Mouse (Mus musculus) bone marrow macrophage, adult 2 months (primary cell): ENCODE measurements around the gene Cldn5. TPM values are rescaled to one million over a fixed set of nuclear protein-coding genes. Genes with fewer than 3 reads are reported as not detected.

Experiments
- H3K27ac ChIP-seq: 2 replicates; pipeline ENCODE4 v1.5.1; 2012; ENCODE audit warnings: low read depth, low read length; ENCODE audit not compliant: insufficient read depth
- H3K4me1 ChIP-seq: 2 replicates; pipeline ENCODE4 v1.6.1; 2012; ENCODE audit warnings: low read length; ENCODE audit not compliant: control insufficient read depth, insufficient read depth
- H3K4me3 ChIP-seq: 2 replicates; pipeline ENCODE4 v1.5.1; 2012; ENCODE audit warnings: mild to moderate bottlenecking, low read length, moderate library complexity; ENCODE audit not compliant: insufficient read depth
- CTCF ChIP-seq: IDR thresholded peaks from 2 replicates; pipeline ENCODE4 v1.5.1; 2012; ENCODE audit warnings: low read depth, mild to moderate bottlenecking, low read length, moderate library complexity
- POLR2A ChIP-seq: IDR thresholded peaks from 2 replicates; pipeline ENCODE4 v1.6.1; 2012; ENCODE audit warnings: mild to moderate bottlenecking, low read depth, low read length, borderline replicate concordance
- polyA plus RNA-seq: library from polyadenylated mRNA; stranded (reverse); fragments of >200 nt; gene quantifications from 2 replicates; pipeline ENCODE4 v1.2.4, GENCODE M21; 2012; ENCODE audit not compliant: missing spikeins, insufficient read depth, insufficient read length

The Cldn5 gene
- polyA plus RNA-seq, 1 experiment, result not detected

GRCm38 (mm10) chr16:18751885-18752499 is 24.7 kb upstream of the Cldn5 start:
- Histone ChIP-seq H3K27ac (no peak overlapping the region), H3K4me1 (no peaks in the 10 kb centered on the region), H3K4me3 (no peak overlapping the region)
- TF ChIP-seq CTCF (no peak), POLR2A (no peak)

DNA sequence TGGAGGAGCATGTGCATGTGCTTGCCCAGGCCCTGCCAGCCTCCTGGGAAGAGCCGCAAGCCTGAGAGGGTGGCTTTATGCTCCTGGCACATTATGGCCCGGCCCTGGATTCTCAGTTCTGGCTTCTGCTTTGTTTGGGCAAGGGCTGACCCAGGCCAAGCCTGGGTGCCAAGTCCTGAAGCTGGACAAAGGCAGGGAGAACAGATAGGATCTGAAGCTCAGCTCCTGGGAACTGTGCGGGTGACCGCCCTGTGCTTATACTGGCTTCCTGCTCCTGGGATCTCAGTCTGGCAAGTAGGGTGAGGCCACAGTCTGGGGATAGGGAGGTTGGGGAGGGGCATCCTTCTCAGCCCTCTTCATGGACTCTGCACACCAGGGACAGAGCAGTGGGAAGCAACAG is 14.9 kb upstream of the Cldn5 start:
- TF ChIP-seq CTCF, result no peak
- TF ChIP-seq POLR2A, result no peak
- Histone ChIP-seq H3K4me3 (no peak overlapping the region), H3K27ac (no peak overlapping the region), H3K4me1 (no peaks in the 10 kb centered on the region)

DNA sequence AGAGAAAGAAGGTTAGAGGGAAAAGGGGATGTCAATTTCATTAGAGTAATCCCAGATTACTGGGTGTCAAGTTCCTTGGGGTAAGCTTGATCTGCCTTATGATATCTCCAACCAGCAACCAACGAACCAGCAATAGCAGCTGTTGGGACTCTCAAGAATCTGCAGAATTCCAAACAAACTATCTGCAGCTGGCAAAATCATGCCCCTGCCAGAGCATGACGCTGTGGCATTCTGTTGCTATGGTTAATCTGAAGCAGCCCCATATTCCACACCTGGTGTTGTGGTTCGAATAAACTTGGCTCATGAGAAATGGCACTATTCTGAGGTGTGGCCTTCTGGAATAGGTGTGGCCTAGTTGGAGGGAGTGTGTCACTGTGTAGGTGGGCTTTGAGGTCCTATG is 13.7 kb upstream of the Cldn5 start:
- TF ChIP-seq POLR2A, result no peak
- TF ChIP-seq CTCF, result no peak
- Histone ChIP-seq H3K4me3 (no peak overlapping the region), H3K4me1 (no peaks in the 10 kb centered on the region)

GRCm38 (mm10) chr16:18766390-18766789 is 10.3 kb upstream of the Cldn5 start:
- no peak for TF ChIP-seq CTCF
- no peak for TF ChIP-seq POLR2A
- Histone ChIP-seq H3K4me1 (no peaks in the 10 kb centered on the region), H3K4me3 (no peak overlapping the region), H3K27ac (no peak overlapping the region)

More for the DNA sequence above, 13.7 kb upstream of the Cldn5 start:
- no peak overlapping the region for H3K27ac ChIP-seq

DNA sequence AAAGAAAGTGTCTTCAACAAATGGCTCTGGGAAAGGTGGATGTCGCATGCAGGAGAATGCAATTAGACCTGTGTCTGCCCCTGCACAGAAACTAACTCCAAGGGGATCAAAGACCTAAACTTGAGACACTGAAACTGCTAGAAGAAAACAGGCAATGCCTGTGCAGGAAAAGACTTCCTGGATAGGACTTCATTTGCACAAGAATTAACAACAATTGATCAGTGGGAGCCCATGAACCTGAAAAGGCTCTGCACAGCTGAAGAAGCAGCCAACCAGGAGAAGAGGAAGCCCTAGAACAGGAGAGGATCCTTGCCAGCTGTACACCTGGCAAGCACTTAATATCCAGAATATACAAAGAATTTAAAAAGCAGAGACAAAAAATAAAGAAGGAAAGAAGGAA is 7.1 kb upstream of the Cldn5 start:
- TF ChIP-seq POLR2A, result no peak
- no peak for TF ChIP-seq CTCF
- Histone ChIP-seq H3K4me1 (no peaks in the 10 kb centered on the region), H3K27ac (no peak overlapping the region), H3K4me3 (no peak overlapping the region)

DNA sequence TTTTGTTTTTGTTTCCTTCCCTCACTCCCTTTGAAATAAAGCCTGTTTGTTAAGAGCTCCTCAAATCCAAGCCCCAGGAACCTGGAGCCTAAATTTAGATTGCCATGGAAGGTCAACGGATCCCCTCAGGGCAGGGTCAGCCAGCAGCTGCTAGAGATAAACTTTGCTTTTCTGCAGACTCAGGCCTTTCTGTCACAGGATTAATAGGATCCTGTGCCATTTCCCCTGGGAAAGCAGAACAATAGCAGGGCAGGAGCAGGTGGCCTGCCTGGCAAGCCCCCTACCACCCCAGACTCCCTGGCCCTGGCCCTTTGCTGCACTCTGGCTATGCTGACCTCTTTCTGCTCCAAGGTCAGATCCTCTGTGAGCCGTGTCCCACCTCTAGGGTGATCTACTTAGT is 2.7 kb upstream of the Cldn5 start:
- no peak overlapping the region for H3K27ac ChIP-seq
- no peak overlapping the region for H3K4me3 ChIP-seq
- TF ChIP-seq POLR2A (no peak), CTCF (no peak)
- peaks cover 2% of the 10 kb centered on the region; the same call in 1 of the 2 replicates for H3K4me1 ChIP-seq

- H3K4me3 ChIP-seq, result no peak overlapping the region
- H3K27ac ChIP-seq, result no peak overlapping the region
- peaks cover 2% of the 10 kb centered on the region; the same call in 1 of the 2 replicates for H3K4me1 ChIP-seq
- no peak for TF ChIP-seq POLR2A
- TF ChIP-seq CTCF, result no peak
Observed at GRCm38 (mm10) chr16:18775621-18776555, 759 bp upstream of the Cldn5 start.

DNA sequence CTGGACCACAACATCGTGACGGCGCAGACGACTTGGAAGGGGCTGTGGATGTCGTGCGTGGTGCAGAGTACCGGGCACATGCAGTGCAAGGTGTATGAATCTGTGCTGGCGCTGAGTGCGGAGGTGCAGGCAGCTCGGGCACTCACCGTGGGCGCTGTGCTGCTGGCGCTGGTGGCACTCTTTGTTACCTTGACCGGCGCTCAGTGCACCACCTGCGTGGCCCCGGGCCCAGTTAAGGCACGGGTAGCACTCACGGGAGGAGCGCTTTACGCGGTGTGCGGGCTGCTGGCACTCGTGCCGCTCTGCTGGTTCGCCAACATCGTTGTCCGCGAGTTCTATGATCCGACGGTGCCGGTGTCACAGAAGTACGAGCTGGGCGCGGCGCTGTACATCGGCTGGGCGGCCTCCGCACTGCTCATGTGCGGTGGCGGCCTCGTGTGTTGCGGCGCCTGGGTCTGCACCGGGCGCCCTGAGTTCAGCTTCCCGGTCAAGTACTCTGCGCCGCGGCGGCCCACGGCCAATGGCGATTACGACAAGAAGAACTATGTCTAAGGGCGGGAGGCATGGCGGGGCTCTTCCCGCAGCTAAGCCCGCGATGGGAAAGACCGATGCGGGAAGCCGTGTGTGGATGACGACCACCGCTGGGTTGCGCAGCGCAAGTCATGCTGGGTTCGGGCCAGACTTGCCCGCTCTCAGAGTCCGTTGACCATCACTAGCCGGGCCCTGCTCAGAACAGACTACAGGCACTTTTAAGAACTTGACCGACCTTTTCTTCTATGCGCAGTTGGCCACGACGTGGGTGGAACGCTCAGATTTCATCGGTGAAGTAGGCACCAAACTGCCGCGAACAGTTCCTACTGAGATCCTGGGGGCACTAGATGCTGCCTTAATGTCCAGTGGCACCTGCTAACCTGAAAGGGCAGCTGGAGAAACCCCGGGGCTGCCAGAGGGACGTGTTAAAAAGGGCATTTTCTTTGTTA is 744 bp downstream of the Cldn5 start:
- H3K4me3 ChIP-seq, result peak overlapping the region; percentile 21

DNA sequence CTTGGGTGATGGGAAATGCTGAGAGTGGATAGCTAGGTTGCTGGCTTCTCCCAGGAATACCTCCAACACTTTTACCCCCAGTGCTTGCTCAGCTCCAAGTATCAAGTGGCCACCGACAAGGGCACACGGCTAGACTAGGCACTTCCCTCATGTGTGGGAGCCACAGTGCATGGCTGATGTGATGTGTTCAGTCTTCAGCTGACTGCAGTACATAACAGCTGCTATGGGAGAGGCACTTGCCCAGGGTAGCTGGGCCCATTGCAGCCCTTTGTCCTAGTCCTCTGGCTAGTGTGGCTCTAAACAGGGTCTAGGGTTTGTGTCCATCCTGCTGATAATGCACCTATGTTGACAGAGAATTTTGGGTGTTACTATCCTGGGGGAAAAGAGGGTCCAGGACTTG is 1.8 kb downstream of the Cldn5 start:
- Histone ChIP-seq H3K27ac (no peak overlapping the region), H3K4me1 (peaks cover 2% of the 10 kb centered on the region; the same call in 1 of the 2 replicates), H3K4me3 (no peak overlapping the region)
- TF ChIP-seq CTCF, result no peak
- TF ChIP-seq POLR2A, result no peak

More for the DNA sequence above, 744 bp downstream of the Cldn5 start:
- TF ChIP-seq CTCF (no peak), POLR2A (no peak)
- Histone ChIP-seq H3K4me1 (peaks cover 2% of the 10 kb centered on the region; the same call in 1 of the 2 replicates), H3K27ac (no peak overlapping the region)
